Mouse (Mus musculus): ENCODE measurements at regions not wholly inside any gene's neighbourhood (a gene's known extent, or its start where the extent isn't known, plus 50 kb on each side); places are given as distances from the start of the nearest gene placed in this dataset.

- DNase-seq (ENCODE audit: low spot score in 2 of 2): no peak
Observed at GRCm38 (mm10) chr13:107078085-107078484, 56.2 kb upstream of the Kif2a start.

GRCm38 (mm10) chr13:107074917-107075316 lies 53.0 kb upstream of the Kif2a start:
- no peak for DNase-seq (ENCODE audit: low spot score in 2 of 2)

GRCm38 (mm10) chr13:107073039-107073620 lies 51.2 kb upstream of the Kif2a start:
- DNase-seq (ENCODE audit: low spot score in 2 of 2): no peak

- DNase-seq (ENCODE audit: low spot score in 2 of 2): no peak
Observed at GRCm38 (mm10) chr13:107072345-107073038, 50.6 kb upstream of the Kif2a start.
